Mouse (Mus musculus) cerebellum, adult 2 months (tissue): ENCODE measurements around the gene Armc2.

Experiments used
- CTCF ChIP-seq: fragments of 200-500 bp; IDR thresholded peaks from 2 replicates; pipeline ENCODE4 v1.5.1; 2011; ENCODE audit warnings: low read depth, mild to moderate bottlenecking, control low read depth, low read length, moderate library complexity, borderline replicate concordance; ENCODE audit not compliant: insufficient read depth
- POLR2A ChIP-seq: fragments of 200-500 bp; IDR thresholded peaks from 2 replicates; pipeline ENCODE4 v1.6.1; 2011; ENCODE audit warnings: low read length, control low read depth, borderline replicate concordance; ENCODE audit not compliant: insufficient read depth

DNA sequence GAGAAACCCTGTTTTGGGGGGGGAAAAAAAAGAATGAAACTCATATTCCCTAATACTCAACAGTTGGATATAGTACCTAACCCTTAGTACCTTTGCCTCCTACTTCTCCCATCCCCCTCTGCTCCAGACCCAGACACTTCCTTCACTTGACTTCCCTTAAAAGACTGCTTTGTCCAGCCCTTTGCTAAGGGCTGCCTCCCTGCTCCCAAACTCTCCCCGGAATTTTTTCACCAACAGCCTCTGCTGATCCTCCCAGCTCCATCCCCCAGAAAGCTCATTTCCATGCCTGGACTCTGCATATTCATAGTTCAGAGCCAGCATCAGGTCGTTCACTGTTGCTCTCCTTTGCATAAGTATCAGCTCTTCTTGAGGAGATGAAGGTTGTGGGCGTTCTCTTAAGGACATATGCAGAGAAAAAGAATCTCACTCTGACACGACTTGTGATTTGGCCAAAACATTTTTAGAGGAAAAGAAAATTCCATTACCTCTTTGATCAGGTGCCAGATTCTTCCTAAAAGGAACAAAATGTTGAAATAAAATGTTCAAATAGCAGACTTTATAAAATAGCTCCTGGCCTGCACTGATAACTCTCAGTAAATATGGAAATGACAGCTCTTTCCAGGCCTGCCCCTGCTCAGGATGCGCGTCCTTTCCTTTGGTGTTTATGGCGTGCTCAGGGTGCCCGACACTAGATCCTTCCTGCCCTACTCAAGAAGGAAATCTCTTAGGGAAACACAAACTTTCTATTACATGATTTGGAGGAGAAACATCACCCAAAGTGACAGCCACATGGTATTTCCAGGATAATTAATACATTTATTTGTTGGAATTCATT, 134.3 kb downstream of the Armc2 start:
- TF ChIP-seq CTCF: no peak
- no peak for TF ChIP-seq POLR2A
